Mouse (Mus musculus): Measurements from ENCODE around the gene Slc7a8.
"Not testable (repeated sequence)": the region's sequence is repeated elsewhere in the genome, so short reads cannot be mapped to it uniquely, and the experiment has no call there.

Slc7a8 gene

GRCm38 (mm10) chr14:54780084-54780483, 1.7 kb downstream of the Slc7a8 start:
- no peak for DNase-seq

- no peak for DNase-seq
These were observed 3.9 kb downstream of the Slc7a8 start for GRCm38 (mm10) chr14:54777893-54778292.

GRCm38 (mm10) chr14:54776768-54777167, 5.0 kb downstream of the Slc7a8 start:
- DNase-seq, result no peak

DNA sequence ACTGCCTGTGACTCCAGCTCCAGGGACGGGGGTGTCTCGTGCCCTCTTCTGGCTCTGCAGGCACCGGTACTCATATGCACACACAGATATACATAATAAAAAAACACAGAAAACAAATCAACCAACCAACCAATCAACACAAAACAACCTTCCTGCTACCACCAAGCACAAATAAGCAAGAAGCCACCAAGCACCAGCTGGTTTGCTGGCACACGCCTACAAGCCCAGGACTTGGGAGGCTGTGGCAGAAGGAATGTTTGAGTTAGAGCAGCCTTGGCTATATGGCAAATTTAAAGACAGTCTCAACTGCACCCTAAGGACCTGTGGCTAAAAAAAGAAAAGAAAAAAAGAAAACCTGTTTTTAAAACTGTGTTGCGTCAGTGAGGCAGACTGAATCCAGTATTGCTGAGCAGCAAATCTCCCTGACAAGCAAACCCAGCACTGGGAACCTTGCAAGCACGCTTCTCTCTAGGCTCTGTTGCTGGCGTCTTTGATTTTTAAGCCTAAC, 6.2 kb downstream of the Slc7a8 start:
- DNase-seq, result no peak

DNA sequence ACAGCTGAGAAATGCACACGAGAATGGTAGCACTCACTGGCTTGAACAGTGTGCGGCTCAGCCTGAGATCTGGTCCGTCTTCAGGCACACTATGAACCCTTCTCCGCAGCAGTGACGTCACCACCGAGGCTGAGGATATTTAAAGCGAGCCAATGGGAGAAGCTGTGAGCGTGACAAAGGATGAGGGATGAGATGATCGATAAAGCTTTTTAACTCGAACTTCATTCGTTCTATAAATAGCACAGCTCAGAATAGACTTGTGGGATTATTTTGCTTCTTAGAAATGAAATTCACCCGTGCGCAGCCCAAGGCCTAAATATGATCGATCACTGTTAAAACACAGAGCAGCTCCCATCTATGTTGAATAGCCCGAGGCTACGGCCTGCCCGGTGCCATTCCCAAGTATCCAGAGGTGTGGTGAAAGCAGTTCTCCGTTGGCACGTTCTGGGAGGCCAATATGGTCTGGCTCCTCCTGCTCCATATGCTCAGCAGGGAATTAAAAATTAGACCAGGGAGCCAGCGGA, 9.4 kb downstream of the Slc7a8 start:
- no peak for DNase-seq

- no peak for DNase-seq
These were observed 11.4 kb downstream of the Slc7a8 start for GRCm38 (mm10) chr14:54770373-54770772.

GRCm38 (mm10) chr14:54769068-54769425, 12.7 kb downstream of the Slc7a8 start:
- no peak for DNase-seq

DNA sequence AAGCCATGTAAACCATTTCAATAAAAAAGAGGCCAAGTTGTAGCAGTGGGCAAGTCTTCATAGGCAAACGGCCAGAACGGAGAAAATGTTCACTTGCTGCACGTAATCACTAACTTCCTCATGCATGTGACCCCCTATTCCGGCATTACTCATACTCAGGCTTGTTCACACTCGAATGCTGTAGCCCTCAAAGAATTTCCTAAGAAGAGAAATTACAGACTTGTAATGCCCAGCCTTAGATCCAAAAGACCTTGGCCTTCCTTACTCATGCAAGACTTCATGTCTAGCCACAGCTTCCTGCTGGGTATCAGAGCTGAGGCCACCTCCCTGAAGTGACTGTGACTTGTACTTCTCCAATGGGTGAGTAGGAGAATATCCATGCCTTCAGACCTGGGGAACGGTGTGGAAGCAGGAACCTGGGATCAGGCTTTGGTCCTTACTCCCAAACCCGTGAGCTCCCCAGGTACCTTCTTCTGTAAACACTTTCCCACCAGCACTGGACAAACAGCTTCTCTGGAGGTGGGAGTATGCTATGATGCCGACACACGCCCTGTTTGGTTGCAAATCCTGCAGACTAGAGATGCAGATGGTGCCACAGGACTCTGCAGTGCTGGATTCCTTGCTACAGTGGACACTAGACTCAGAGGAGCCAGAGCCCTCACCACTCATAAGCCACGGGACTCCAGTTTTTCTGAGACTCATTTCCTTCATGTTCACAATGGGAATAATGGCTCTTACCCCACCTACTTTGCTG, 13.3 kb downstream of the Slc7a8 start:
- DNase-seq, result no peak

- not testable (repeated sequence) for DNase-seq
These were observed 14.8 kb downstream of the Slc7a8 start for GRCm38 (mm10) chr14:54766937-54767336.

DNA sequence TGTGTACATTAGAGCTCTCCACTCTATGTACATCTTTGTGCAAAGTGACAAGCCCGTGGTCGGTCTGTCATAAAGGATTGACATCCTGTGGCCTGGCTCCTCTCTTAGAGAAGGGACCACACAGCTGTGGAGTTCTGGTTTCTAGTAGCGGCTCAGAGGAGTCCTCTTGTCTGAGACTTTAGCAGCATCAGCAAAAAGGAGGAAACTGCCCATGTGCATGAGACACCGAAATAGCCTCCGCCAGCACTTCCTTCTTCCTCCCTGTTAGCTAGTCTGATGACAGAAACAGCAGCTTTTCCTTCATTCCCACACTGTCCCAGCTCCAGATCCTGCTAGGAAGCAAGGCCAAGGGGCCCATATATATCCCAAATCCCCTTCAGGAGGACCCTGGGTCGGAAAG, 25.4 kb downstream of the Slc7a8 start:
- peak in 1 of 2 experiments; percentile 31 for DNase-seq

GRCm38 (mm10) chr14:54754602-54755018, 27.1 kb downstream of the Slc7a8 start:
- DNase-seq, result peak; percentile 63 to 76

- DNase-seq, result no peak
These were observed 27.7 kb downstream of the Slc7a8 start for GRCm38 (mm10) chr14:54753986-54754601.

DNA sequence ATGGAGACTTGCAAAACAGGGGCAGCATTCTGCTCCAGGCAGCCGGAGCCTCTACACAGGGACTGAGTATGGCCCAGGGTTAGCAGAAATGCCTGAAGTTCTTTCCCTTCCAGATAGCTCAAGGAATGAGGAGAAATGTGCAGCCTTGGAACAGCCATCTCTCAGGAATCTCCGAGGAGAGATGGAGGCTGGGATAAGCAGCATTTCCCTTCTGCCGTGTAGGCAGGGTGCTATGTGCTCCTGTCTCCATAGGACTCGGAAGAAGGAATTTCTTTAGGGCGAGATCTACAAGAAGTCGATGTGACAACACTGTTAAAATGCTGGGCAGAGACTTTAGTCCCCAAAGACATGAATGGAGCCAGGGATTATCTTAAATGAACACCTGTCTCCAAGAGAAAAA, 28.8 kb downstream of the Slc7a8 start:
- DNase-seq, result no peak

DNA sequence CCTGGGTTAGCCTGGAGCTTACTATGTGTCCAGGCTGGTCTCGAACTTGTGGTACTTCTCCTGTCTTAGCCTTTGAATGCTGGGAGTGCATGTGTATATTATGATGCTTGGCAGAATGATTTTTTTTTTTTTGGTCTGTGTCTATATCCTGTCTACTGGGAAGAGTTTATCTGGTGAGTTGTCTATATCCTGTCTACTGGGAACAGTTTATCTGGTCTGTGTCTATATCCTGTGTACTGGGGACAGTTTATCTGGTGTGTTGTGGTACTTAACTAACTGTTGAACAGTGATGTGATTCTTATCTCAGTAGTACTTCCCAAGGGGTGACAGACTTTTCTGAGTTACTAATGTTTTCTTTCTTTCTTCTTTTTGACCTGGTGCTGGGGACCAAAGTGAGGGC, 30.0 kb downstream of the Slc7a8 start:
- no peak for DNase-seq

- no peak for DNase-seq
These were observed 32.5 kb downstream of the Slc7a8 start for GRCm38 (mm10) chr14:54749238-54749637.

DNA sequence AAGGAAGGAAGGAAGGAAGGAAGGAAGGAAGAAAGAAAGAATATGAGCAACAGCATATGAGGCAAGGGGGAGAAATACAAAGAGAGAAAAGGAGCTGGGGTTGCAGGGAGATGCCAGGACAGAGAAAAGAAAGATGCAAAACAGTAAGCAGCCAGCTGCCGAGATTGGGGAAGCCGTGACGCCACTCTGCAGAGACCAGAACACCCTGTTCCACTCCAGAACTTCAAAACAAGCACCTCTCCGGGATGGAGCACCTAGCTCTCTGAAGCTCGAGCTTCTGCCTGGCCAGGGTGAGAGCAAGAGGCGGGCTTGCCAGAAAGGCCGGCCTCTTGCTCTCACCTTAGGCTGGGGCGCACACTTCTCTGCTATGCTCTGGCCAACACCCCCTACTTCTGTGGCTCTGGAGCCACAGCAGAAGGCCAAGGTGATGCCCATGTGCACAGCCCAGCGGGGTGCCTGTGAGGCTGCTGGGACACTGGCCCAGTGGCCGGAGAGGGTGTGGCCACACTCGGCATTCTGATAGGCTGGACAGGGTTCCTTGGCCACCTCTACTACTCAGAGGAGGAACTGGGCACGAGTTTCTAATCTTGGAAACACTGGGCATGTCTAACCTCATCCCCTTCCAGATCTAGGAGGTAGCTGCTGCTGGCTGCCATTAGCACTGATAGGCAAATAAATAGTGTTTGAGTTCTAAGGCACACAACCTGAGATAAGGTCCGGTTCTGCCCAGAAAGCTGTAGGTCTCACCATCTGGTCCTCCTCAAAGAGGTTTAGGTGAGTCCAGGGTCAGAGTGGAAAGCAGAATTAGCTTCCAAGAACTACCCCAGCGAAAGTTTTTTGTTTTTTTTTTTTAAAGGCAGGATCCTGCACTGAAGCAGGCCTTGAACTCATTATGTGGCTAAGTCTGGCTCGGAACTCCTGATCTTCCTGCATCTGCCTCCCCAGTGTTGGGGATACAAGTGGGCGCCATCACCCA, 33.5 kb downstream of the Slc7a8 start:
- no peak for DNase-seq

DNA sequence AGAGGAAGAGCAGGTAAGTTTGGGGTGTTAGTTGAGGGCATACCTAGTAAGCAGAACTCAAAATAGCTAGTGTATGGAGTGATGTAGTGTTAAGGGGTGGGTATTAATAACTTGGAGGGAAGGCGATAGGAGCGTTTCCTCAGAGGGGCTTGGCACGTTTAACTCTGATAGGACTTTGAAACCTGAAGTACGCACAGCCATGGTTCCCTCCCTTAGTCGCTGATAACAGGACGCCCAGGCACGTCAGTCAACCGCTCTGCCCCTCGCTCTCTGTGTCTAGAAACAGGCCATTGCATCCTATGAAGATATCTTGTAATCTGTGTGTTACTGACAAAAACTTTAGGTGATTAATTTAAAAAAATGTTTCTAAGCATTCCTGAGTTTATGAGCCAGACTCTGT, 35.7 kb downstream of the Slc7a8 start:
- no peak for DNase-seq

DNA sequence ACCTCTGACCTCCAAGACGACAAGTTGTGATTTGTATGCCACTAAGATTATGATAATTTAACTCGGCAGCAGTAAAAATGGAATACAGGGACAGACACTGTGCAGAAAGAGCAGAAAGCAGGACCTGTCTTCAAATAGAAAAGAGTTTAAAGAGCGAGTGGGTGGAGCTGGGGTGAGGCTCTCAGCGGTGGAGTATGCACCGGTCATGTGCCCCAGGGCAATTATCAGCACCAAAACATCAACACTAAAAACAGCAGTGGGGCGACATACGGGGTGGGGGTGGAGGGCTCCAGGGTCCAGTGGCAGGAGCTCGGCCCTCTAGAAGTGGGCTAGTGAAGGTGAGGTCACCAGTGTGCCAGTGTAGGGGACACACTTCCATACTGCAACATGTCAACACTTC, 37.3 kb downstream of the Slc7a8 start:
- DNase-seq, result no peak

GRCm38 (mm10) chr14:54742375-54742774, 39.4 kb downstream of the Slc7a8 start:
- peak; percentile 38 to 61 for DNase-seq

DNA sequence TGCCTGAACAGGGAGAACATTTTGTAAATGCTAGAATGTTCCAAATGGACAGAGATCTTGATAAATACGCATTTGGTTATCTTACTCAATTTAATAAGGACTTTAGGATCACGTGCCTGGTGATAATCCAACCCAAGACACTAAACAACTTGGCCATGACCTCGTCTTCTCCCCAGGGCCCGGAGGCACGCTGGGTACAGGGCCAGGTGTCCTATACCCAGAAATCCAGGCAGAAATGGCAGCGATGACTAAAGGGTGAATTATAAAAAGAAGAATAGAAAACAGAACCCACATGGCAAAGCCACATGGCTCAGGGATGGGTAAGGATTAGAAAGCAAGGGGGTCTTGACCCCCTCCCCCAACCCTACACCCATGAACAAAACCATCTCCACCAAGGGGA, 40.0 kb downstream of the Slc7a8 start:
- DNase-seq, result no peak

GRCm38 (mm10) chr14:54737634-54738033, 44.1 kb downstream of the Slc7a8 start:
- no peak for DNase-seq

DNA sequence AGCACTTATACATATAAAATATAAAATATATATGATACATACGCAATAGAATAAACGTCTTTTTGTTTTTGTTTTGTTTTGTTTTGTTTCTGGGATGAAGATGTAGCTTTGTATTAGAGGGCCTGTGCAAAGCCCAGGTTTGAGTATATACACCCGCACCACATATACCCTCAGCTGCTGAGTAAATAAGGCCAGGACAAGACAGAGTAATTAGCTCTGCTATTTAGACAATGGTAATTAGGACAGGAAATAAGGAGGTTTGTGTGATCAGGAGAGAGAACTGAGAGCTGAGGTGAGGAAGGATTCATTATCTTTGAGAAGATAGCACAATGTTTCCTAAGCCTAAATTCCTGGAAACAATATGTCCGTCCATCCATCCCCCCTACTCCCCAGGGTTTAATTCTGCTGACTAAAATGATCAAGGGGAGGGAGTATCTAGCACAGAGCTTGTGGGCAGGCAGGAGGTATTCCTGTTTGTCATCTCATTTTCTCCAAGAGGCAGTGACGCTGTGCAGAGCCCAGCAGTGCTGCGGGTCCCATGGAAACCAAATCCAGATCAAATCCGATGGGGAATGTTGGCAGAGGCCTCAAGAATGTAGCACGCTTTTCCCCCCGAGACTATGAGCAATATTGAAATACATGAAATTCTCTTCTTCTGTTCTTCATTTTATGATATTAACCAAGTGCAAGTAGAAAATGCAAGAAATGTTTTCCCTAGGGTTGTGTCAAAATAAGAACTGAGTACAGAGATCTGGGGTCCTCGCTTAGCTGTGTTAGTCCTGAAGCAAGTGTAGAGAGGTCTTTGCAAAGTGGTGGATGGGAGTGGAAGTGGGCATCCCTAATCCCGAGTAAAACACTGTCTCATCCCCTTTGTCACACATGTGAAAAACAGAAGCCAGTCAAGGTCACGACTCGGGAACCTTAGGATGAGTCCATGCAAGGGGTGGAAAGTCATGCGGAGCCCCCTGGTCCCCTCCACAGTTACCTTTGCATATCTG, 44.9 kb downstream of the Slc7a8 start:
- no peak for DNase-seq

Data from kidney, postnatal 4 days (tissue).